Mouse (Mus musculus) adrenal gland, adult 2 months (tissue): ENCODE data around the gene Wwp2. TPM values are rescaled to one million over a fixed set of nuclear protein-coding genes. Genes with fewer than 3 reads are reported as not detected.

Experiments
- microRNA-seq, 2 experiments: library from miRNA; unstranded; fragments of <30 nt; microRNA quantifications; one replicate each; pipeline ENCODE4 v1.2.0; 2021
- polyA plus RNA-seq: library from polyadenylated mRNA; depleted of rRNA; stranded (reverse); fragments of >200 nt; gene quantifications from 2 replicates; pipeline ENCODE4 v1.2.3, GENCODE M21; 2012; rRNA removed
- total RNA-seq, 2 experiments: library from RNA; stranded (reverse); gene quantifications; 2 replicates each; pipeline ENCODE4 v1.2.3; 2021

Wwp2 gene
- total and polyA plus RNA-seq, 3 experiments, result 22.2 to 34.5 (median 30.8) TPM

Small RNA genes lying within 50 kb of the gene (microRNA-seq; reads per million reads assigned to microRNA genes)
- 1,463 to 3,641 reads per million in 2 experiments for gene Mir140

Other genes starting within 250 kb of the Wwp2 start
- 100 to 1,000 TPM in 1 of 2 experiments, 10 to 100 TPM in 1; 89.8 to 141 TPM for gene Nfat5, start 142.9 kb upstream of the Wwp2 start, total RNA-seq
- 31.2 and 33.9 TPM in 2 replicates for gene Nfat5, start 142.9 kb upstream of the Wwp2 start, polyA plus RNA-seq
- gene Nqo1, start 33.2 kb upstream of the Wwp2 start, total RNA-seq, result 1 to 10 TPM; 5.4 to 5.6 TPM
- gene Nqo1, start 33.2 kb upstream of the Wwp2 start, polyA plus RNA-seq, result 1.5 and 1.6 TPM in 2 replicates
- gene Nob1, start 11.3 kb upstream of the Wwp2 start, total RNA-seq, result 10 to 100 TPM; 26.0 to 38.4 TPM
- gene Nob1, start 11.3 kb upstream of the Wwp2 start, polyA plus RNA-seq, result 19.7 and 20.3 TPM in 2 replicates
- gene Psmd7, start 152.1 kb downstream of the Wwp2 start, total RNA-seq, result 100 to 1,000 TPM; 110 to 115 TPM
- gene Psmd7, start 152.1 kb downstream of the Wwp2 start, polyA plus RNA-seq, result 33.0 and 37.1 TPM in 2 replicates